Mouse (Mus musculus) spleen, adult 12 weeks (tissue): ENCODE results near the gene A330070K13Rik.

Experiments
- DNase-seq: peaks from one replicate; pipeline ENCODE4 v3.0.0; 2022; ENCODE audit warnings: low spot score

The A330070K13Rik gene

DNA sequence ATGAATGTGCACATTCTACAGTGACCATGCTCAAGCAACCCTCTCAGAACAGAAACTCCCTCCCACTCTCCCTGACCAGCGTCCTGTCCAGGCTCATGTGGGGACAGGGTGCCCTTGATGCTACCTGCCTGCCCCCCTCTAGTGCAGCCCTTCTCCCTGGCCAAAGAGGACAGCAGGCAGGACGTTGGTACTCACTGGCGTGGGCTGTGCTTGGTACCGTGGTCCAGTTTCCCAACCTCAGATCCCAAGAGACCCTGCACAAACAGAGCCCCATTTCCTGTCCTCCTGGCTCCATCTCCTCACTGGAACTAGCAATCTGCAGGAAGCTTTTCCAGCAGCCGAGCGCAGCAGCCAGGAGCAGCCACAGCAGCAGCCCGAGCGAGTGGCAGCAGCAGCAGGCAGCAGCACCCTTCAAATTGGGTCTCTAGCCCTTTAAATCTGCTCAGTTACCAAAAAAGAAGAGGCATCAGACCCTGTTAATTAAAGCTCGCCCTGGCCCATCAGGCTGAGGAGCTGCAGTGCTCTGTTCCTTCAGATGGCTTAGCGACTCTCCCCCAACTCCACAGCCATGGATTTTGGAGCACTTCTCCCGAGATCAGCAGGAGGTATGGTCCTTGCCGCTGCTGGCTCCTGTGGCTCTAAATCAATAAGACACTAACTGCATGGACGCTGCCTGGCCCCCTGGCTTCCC, at the start of gene A330070K13Rik:
TSS of gene A330070K13Rik (minus strand) at position 410 of the 691 bp plus-strand sequence.
- no peak for DNase-seq

- DNase-seq: no peak
Observed at GRCm38 (mm10) chr5:130411516-130411915, 27.1 kb upstream of the A330070K13Rik start.

DNA sequence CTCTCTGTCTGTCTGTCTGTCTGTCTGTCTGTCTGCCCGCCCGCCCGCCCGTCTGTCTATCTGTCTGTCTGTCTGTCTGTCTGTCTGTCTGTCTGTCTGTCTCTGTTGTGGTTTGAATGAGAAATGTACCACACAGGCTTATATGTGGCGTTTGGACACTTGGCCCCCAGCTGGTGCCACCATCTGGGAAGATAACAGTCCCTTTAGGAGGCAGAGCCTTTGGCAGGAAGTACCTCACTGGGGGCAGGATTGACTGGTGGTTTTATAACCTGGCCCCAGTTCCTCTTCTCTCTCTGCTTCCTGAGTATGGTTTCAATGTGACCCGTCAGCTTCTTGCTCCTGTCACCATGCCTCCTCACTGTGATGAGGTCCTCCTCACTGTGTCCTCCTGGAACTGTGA, 25.3 kb upstream of the A330070K13Rik start:
- no peak for DNase-seq

DNA sequence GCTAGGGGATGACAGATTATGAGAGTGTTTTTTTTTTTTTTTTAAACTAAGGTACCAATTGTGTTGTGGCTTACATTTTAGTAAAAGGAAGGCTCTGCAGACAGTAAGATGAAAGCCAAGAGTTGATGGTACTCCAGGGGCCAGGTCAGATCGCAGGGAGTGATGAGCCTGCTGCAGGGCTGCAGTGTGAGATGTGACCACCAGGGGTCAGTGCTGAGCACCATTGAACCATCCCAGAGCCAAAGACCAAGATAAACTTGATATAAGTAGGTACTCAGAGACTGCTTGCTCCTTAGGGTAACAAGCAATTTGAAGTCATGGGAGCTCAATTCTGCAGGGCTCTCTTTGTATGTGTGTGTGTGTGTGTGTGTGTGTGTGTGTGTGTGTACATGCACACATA, 20.8 kb upstream of the A330070K13Rik start:
- DNase-seq: no peak

DNA sequence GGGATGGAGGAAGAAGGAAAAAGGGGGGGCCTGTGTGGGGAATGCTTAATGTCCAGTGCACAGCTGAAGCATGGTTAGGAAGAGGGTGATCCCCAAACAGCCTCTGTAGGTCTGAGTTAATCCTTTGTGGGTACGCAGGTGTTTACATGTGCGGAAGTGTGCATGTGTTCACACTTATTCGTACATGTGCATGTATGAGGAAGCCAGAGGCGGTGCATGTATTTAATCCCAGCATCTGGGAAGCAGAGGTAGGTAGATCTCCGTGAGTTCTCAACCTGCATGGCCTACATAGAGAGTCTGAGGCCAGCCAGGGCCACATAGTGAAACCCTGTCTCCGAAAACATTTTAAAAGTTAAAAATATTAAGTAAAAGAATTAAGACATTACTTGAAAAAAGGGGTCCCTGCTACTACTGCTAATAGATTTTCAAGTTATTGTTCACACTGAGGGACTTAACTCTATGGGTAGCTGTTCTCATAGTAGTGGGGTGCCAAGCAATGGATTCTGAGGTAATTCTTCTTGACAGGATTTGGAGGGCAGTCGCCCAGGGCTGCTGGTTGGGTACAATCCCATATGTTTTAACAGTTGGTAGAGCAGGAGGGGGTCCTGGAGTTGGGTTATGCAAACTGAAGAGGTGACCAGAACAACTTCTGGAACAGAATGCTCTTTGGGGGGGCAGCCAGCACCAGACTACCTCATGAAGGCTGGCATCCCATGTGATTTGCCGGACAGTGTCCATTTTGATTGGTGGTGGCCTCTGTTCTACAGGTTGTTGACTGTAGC, 15.9 kb upstream of the A330070K13Rik start:
- no peak for DNase-seq

GRCm38 (mm10) chr5:130395142-130395541, 10.7 kb upstream of the A330070K13Rik start:
- no peak for DNase-seq

- DNase-seq: no peak
Observed at GRCm38 (mm10) chr5:130394386-130394785, 10.0 kb upstream of the A330070K13Rik start.

DNA sequence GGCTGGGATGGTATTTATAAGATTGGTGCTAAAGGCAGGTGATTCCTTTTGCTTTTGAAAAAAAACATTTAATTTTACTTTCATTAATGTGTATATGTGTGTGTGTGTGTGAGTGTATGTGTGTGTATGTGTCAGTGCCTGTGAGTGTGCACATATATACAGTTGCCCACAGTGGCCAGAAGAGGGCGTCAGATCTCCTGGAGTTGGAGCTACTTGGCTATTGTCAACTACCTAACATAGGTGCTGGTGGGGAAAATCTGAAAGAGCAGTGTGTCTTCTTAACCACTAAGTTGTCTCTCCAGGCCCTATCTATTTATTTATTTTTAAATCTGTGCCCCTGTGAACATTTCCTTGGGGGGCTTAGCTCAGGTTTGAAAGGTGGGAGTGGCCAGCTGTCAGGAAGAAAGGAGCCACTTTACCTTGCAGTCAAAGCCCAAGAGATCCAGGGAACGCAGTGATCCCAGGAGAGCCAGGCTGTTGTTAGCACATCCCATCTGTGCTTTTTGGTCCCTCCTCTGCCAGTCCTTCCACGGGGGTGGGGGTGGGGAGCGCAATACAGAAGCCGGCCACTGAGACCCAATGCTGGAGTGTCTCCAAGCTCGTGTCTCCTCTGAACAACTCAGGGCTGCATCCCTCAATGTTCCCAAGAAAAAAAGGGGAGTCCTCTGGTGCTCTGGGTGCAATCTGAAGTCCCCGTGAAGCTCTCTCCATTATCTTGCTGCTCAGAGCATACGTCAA, 9.4 kb upstream of the A330070K13Rik start:
- DNase-seq: no peak

GRCm38 (mm10) chr5:130386418-130386817, 2.0 kb upstream of the A330070K13Rik start:
- DNase-seq: no peak

GRCm38 (mm10) chr5:130375411-130375810, 9.0 kb downstream of the A330070K13Rik start:
- no peak for DNase-seq

DNA sequence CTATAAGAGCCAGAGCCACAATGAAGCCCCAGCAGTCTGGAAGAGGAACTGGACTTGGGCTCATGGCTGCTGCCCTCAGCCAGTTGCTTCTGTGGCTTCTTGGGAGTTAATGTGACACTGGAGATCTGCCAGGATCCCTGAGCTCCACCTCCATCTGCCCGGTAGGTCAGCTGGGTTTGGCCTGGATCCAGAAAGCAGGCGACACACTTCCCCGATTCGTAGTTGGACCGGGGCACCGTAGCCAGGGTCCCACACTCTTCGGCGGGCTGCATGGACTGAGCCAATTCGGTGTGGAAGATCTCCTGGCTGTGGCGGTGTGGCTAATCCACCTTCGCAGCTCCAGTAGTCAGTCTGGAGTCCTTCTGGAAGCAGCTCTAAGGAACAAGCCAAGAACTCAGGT, 15.2 kb downstream of the A330070K13Rik start, which contains the start of gene Caln1:
TSS of gene Caln1 (plus strand) at position 219 of the 400 bp plus-strand sequence.
- DNase-seq: no peak

DNA sequence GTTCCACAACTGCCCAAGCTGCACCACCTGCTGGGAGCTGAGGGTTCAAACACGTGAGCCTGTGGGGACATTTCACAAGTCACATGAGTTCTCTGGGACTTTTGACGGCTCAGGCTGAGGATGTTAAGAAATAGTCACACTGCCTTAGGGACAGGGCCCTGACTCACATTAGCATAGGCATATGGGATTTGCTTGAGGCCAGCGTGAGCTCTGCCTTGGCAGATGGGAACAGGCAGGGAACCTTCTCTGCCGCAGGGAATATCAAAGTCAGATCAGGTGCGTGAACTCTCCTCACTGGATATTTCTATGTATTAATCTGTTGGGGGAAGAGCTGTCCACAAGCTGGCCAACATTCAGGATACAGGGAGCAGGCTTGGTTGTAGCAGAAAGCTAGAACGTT, 16.2 kb downstream of the A330070K13Rik start:
- no peak for DNase-seq

DNA sequence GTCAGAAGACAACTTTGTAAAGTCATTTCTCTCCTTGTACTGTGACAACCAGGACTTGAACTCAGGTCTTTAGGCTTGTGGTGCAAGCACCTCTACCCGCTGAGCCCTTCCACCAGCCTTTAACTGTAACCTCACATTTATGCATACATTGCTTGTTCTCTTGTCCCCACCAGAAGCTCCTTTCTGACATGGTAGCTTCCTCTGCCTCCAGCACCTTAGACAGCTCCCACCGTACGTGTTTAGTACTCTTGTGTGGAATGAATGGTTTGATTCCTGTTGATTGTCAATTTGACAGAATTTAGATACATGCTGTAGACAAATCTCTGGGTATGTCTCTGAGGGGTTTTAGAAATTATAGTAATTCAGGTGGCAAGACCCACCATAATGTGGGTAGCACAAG, 20.7 kb downstream of the A330070K13Rik start:
- no peak for DNase-seq

GRCm38 (mm10) chr5:130363111-130363510, 21.3 kb downstream of the A330070K13Rik start:
- DNase-seq: no peak

- DNase-seq: no peak
Observed at GRCm38 (mm10) chr5:130355223-130355622, 29.2 kb downstream of the A330070K13Rik start.

GRCm38 (mm10) chr5:130345871-130346270, 38.6 kb downstream of the A330070K13Rik start:
- DNase-seq: no peak

GRCm38 (mm10) chr5:130344999-130345398, 39.4 kb downstream of the A330070K13Rik start:
- DNase-seq: no peak

DNA sequence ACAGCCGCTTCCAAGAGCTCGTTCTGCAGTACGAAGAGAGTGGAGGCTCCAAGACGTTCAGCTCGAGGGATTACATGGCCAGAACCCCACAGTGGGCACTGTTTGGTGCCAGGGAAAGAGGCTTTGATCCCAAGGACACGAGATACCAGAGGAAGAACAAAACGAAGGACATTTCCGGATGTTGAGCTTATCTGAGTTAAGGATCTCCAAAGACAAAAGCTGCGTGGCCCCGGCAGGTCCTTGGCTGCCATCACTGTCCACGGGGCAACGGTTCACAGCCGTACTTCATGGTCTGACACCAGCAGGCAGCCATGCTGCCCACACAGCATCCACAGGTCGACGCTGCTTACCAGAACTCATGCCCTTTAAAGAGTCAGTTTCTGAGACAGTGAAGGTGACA, 43.8 kb downstream of the A330070K13Rik start:
- DNase-seq: no peak

DNA sequence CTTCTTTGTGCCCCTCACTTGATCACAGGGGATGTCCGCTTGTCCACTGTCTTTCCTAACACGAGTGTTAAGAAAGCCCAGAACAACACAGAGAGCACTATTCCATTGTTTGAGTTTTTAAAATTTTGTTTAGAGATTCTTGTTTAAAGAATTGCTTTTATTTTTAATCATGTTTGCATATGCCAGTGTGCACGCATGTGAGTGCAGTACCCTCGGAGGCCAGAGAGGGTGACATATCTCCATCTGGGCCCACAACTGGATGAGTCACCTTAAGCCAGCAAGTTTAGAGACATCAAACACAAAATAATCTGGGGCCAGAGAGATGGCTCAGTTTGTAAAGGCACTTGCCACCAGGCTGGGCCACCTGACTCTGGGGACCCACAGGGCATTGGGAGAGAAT, 49.0 kb downstream of the A330070K13Rik start:
- no peak for DNase-seq

GRCm38 (mm10) chr5:130333971-130334370, 50.5 kb downstream of the A330070K13Rik start:
- DNase-seq: no peak

DNA sequence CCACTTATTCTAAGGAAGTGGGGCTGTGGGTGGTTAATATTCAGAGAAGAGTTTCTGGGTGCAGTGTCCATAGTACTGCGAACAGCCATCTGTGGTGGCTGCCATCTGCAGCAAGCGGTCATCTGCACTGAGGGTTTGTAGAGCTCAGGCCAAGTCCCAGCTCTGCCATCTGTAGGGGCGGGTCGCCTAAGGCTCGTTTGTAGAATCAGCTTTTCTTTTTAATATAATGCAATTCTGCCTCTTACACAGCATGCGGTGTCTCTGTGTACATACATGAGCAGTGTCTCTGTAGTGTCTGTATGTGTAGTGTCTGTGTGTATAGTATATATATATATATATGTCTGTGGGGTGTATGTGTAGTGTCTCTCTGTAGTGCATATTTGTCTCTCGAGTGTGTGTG, 50.9 kb downstream of the A330070K13Rik start:
- no peak for DNase-seq

- DNase-seq: no peak
Observed at GRCm38 (mm10) chr5:130331206-130331605, 53.2 kb downstream of the A330070K13Rik start.

DNA sequence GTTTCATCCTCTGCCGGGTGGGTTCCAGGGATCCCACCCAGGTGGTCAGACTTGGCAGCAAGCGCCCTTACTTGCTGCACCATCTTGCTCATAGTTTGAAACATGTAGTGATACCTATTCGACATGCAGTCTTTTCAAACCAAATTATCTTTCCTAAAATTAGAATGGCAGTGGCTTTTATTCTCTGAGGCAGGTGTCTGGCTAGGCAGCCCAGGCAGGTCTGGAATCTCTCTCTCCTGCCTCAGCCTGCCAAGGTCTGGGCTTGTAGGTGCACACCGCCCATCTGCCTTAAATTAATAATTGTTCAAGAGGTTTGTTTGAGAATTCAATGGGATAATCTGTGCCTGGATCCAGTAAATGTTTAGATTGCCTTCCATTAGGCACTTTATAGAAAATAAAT, 53.6 kb downstream of the A330070K13Rik start:
- DNase-seq: no peak
